Mouse (Mus musculus) heart, adult 2 months (tissue): Measurements from ENCODE around the gene D230025D16Rik.

Experiments used
- CTCF ChIP-seq: fragments of 200-600 bp; IDR thresholded peaks from 2 replicates; pipeline ENCODE4 v1.8.1; 2022; ENCODE audit warnings: antibody characterized with exemption, mild to moderate bottlenecking, moderate library complexity
- EP300 ChIP-seq: fragments of 200-500 bp; IDR thresholded peaks from 2 replicates; pipeline ENCODE4 v1.6.1; 2011; ENCODE audit warnings: low read depth, low read length, control low read depth; ENCODE audit not compliant: insufficient read depth
- POLR2A ChIP-seq: fragments of 200-500 bp; IDR thresholded peaks from 2 replicates; pipeline ENCODE4 v1.6.1; 2011; ENCODE audit warnings: mild to moderate bottlenecking, low read depth, low read length, control low read depth; ENCODE audit not compliant: insufficient read depth

GRCm38 (mm10) chr8:105205748-105206147, 19.2 kb upstream of the D230025D16Rik start:
- TF ChIP-seq CTCF, result no peak
- TF ChIP-seq EP300, result no peak
- TF ChIP-seq POLR2A, result no peak
